Mouse (Mus musculus) olfactory bulb, adult 2 months (tissue): ENCODE measurements around the gene Slc25a19. TPM values are rescaled to one million over a fixed set of nuclear protein-coding genes. Genes with fewer than 3 reads are reported as not detected.

Experiments used
- H3K27ac ChIP-seq: fragments of 200-500 bp; 2 replicates; pipeline ENCODE4 v1.5.1; 2012; ENCODE audit warnings: low read depth, low read length; ENCODE audit not compliant: insufficient read depth
- H3K4me1 ChIP-seq: fragments of 200-500 bp; 2 replicates; pipeline ENCODE4 v1.6.1; 2012; ENCODE audit warnings: low read length; ENCODE audit not compliant: control insufficient read depth, insufficient read depth
- H3K4me3 ChIP-seq: fragments of 200-500 bp; 2 replicates; pipeline ENCODE4 v1.5.1; 2012; ENCODE audit warnings: mild to moderate bottlenecking, low read depth, low read length, moderate library complexity; ENCODE audit not compliant: insufficient read depth
- CTCF ChIP-seq: fragments of 200-500 bp; IDR thresholded peaks from 2 replicates; pipeline ENCODE4 v1.5.1; 2012; ENCODE audit warnings: low read depth, mild to moderate bottlenecking, low read length, moderate library complexity; ENCODE audit not compliant: insufficient read depth
- POLR2A ChIP-seq: fragments of 200-500 bp; IDR thresholded peaks from 2 replicates; pipeline ENCODE4 v1.6.1; 2012; ENCODE audit warnings: mild to moderate bottlenecking, low read depth, low read length, moderate library complexity; ENCODE audit not compliant: insufficient read depth
- WGBS: fragments of 180-500 bp; shearing (Covaris S2); methylation state at CpG from one replicate; pipeline ENCODE4 v1.1.7; 2018; 5-methylcytosine and 5-hydroxymethylcytosine counted together
- polyA plus RNA-seq: library from polyadenylated mRNA; stranded (reverse); fragments of >200 nt; gene quantifications from 2 replicates; pipeline ENCODE4 v1.2.4, GENCODE M21; 2012; ENCODE audit warnings: low replicate concordance; ENCODE audit not compliant: missing spikeins, insufficient read depth, insufficient read length

Slc25a19 gene
- polyA plus RNA-seq, 1 experiment = not detected

DNA sequence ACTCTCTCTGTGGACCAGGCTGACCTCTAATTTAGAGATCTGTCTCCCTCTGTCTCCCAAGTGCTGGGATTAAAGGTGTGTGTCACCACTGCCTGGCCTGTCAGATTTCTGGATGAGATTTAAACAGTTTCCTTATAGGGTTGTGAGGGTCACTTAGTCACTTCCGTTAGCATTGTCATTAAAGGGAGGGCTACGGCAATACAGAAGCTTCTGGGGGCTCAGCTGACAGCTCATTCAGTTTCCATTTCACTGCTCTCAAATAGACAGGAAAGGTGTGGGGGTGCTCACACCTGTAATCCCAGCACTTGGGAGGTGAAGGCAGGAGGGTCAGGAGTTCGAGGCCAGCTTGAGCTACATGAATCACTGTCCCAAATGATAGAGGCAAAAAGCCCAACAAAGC is 8.9 kb upstream of the Slc25a19 start:
- TF ChIP-seq CTCF = no peak
- TF ChIP-seq POLR2A = no peak
- Histone ChIP-seq H3K4me3 (no peak overlapping the region), H3K27ac (no peak overlapping the region), H3K4me1 (peaks cover 17% of the 10 kb centered on the region)
- 75% methylated on average over 3 of the region's 3 CpGs for WGBS

DNA sequence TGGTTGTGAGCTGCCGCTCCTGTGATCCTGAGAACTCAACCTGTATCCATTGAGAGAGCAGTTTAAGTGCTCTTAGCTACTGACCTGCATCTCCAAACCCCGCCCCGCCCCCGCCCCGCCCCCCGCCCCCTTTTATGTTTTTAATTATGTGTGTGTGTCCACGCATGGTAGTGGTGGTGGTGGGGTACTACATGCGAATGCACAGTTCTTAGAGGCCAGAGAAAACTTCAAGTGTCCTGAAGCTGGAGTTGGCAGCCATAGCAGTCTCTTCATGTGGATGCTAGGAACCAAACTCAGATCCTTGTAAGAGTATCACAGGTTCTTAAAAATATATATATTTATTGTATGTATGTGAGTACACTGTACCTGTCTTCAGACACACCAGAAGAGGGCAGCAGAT is 7.4 kb upstream of the Slc25a19 start:
- Histone ChIP-seq H3K4me1 (peaks cover 5% of the 10 kb centered on the region; the same call in 1 of the 2 replicates), H3K27ac (no peak overlapping the region), H3K4me3 (no peak overlapping the region)
- TF ChIP-seq POLR2A (no peak), CTCF (no peak)
- 79% methylated on average over 8 of the region's 8 CpGs for WGBS

DNA sequence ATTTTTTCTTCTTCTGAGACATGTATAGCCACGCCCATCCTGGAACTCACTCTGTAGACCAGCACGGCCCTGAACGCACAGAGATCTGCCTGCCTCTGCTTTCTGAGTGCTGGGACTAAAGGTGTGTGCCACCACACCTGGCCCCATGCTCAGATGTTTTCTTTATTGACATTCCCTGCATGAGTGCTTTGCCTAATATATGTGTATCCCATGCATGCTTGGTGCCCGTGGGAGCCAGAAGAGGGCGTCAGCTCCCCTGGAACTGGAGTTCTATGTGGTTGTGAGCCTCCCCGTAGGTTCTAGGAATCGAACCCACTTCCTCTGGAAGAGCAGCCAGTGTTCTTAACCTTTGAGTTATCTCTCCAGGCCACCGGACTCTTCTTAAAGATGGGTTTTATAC is 6.9 kb upstream of the Slc25a19 start:
- 86% methylated on average over 8 of the region's 8 CpGs for WGBS
- no peak for TF ChIP-seq POLR2A
- H3K4me1 ChIP-seq = peaks cover 5% of the 10 kb centered on the region; the same call in 1 of the 2 replicates
- H3K27ac ChIP-seq = no peak overlapping the region
- no peak overlapping the region for H3K4me3 ChIP-seq

- Histone ChIP-seq H3K27ac (no peak overlapping the region), H3K4me3 (no peak overlapping the region), H3K4me1 (peaks cover under 1% of the 10 kb centered on the region; the same call in 1 of the 2 replicates)
- TF ChIP-seq POLR2A (no peak), CTCF (no peak)
- WGBS = 72% methylated on average over 4 of the region's 4 CpGs
Measured at GRCm38 (mm10) chr11:115634109-115634508, 6.0 kb upstream of the Slc25a19 start.

DNA sequence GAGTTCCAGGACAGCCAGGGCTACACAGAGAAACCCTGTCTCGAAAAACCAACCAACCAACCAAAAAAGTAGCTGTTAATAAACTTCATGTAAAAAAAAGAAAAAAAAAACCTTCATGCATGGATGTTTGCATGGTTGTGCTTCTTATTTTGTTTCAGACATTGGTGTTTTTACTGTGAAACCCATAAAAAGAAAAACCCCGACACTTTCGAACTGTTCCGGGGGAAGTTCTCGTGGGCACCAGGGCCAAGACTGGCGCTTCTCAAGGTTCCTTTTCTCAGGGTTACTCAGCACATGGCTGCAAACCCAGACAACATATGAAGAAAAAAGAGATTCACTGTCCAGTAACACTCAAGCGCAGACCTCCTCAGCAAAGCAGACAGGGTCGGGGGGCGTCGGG is 4.8 kb upstream of the Slc25a19 start:
- Histone ChIP-seq H3K4me1 (peaks cover 2% of the 10 kb centered on the region; the same call in 1 of the 2 replicates), H3K4me3 (no peak overlapping the region), H3K27ac (no peak overlapping the region)
- TF ChIP-seq POLR2A (no peak), CTCF (no peak)
- WGBS = 86% methylated on average over 10 of the region's 10 CpGs

- no peak for TF ChIP-seq CTCF
- TF ChIP-seq POLR2A = no peak
- Histone ChIP-seq H3K27ac (no peak overlapping the region), H3K4me3 (no peak overlapping the region), H3K4me1 (peaks cover 2% of the 10 kb centered on the region; the same call in 1 of the 2 replicates)
- 82% methylated on average over 7 of the region's 7 CpGs for WGBS
Measured at GRCm38 (mm10) chr11:115632247-115632646, 4.2 kb upstream of the Slc25a19 start.

GRCm38 (mm10) chr11:115631505-115631890 is 3.4 kb upstream of the Slc25a19 start:
- Histone ChIP-seq H3K4me1 (peaks cover 2% of the 10 kb centered on the region; the same call in 1 of the 2 replicates), H3K4me3 (no peak overlapping the region), H3K27ac (no peak overlapping the region)
- no peak for TF ChIP-seq POLR2A
- TF ChIP-seq CTCF = no peak
- 18% methylated on average over 3 of the region's 3 CpGs for WGBS

- no peak overlapping the region for H3K4me3 ChIP-seq
- H3K27ac ChIP-seq = no peak overlapping the region
- H3K4me1 ChIP-seq = peaks cover 6% of the 10 kb centered on the region
- TF ChIP-seq POLR2A (no peak), CTCF (no peak)
- 49% methylated on average over 16 of the region's 16 CpGs for WGBS
Measured at GRCm38 (mm10) chr11:115630532-115631504, 2.7 kb upstream of the Slc25a19 start.

GRCm38 (mm10) chr11:115629734-115630531 is 1.8 kb upstream of the Slc25a19 start:
- H3K4me3 ChIP-seq = no peak overlapping the region
- TF ChIP-seq CTCF (no peak), POLR2A (no peak)
- 87% methylated on average over 13 of the region's 13 CpGs for WGBS
- peaks cover 7% of the 10 kb centered on the region for H3K4me1 ChIP-seq
- H3K27ac ChIP-seq = no peak overlapping the region
